Mouse (Mus musculus) limb, embryonic 13.5 days (tissue): Measurements from ENCODE around the gene Sorbs1. TPM values are rescaled to one million over a fixed set of nuclear protein-coding genes. Genes with fewer than 3 reads are reported as not detected.

Experiments
- ATAC-seq: fragments of 200-750 bp; cut with Nextera tagmentation; 2 replicates; pipeline ENCODE4 v1.8.0; 2017; ENCODE audit warnings: low read depth, moderate number of reproducible peaks, moderate TSS enrichment; ENCODE audit not compliant: low FRiP score
- H3K27ac ChIP-seq: fragments of 300-500 bp; sonication (generic); 2 replicates; pipeline ENCODE4 v1.5.1; 2015; ENCODE audit warnings: inconsistent platforms, mild to moderate bottlenecking, moderate library complexity
- H3K27me3 ChIP-seq: fragments of 300-500 bp; sonication (generic); 2 replicates; pipeline ENCODE4 v1.6.1; 2015; ENCODE audit warnings: mild to moderate bottlenecking, inconsistent platforms
- H3K36me3 ChIP-seq: fragments of 300-500 bp; sonication (generic); 2 replicates; pipeline ENCODE4 v1.6.1; 2015; ENCODE audit warnings: inconsistent platforms, mild to moderate bottlenecking, moderate library complexity
- H3K4me1 ChIP-seq: fragments of 300-500 bp; sonication (generic); 2 replicates; pipeline ENCODE4 v1.6.1; 2015; ENCODE audit warnings: inconsistent platforms
- H3K4me2 ChIP-seq: fragments of 300-500 bp; sonication (generic); replicated peaks from 2 replicates; pipeline ENCODE4 v1.6.1; 2015; ENCODE audit warnings: inconsistent platforms, mild to moderate bottlenecking, moderate library complexity
- H3K4me3 ChIP-seq: fragments of 300-500 bp; sonication (generic); 2 replicates; pipeline ENCODE4 v1.5.1; 2015; ENCODE audit warnings: moderate library complexity, mild to moderate bottlenecking, inconsistent platforms
- H3K9ac ChIP-seq: fragments of 300-500 bp; sonication (generic); 2 replicates; pipeline ENCODE4 v1.6.1; 2015; ENCODE audit warnings: mild to moderate bottlenecking, inconsistent platforms
- H3K9me3 ChIP-seq: fragments of 300-500 bp; sonication (generic); 2 replicates; pipeline ENCODE4 v1.6.1; 2016; ENCODE audit warnings: inconsistent platforms
- WGBS: fragments of 180-500 bp; shearing (Covaris S2); methylation state at CpG from one replicate; pipeline ENCODE4 v1.1.7; 2015; 5-methylcytosine and 5-hydroxymethylcytosine counted together
- polyA plus RNA-seq: library from polyadenylated mRNA; unstranded; fragments of >200 nt; fragmentation: Nextera tagmentation; extraction: Ambion mirVana; gene quantifications from 2 replicates; pipeline ENCODE4 v1.2.1, GENCODE M21; 2015

The Sorbs1 gene
- polyA plus RNA-seq, 1 experiment from 2014 or later, result 52.2 TPM

DNA sequence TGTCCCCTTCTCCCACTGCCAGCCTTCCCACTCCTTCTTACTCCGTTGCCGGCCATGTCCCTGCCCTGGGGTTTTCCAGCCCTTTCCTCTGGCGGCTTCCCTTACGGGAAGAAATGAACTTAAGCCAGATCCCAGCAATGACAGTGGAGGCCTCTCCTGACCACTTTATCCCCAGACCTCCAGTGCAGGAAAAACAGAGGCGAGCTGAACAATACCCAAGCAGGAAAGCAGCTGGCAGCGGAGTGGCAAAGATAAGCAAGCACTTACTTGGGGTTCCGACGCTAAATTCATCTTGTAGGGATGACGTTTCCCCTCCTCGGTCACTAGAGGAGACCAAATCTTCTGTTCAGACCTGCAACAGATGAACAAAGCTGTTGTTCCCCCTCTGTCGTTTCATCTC, 264.2 kb downstream of the Sorbs1 start:
- WGBS, result 82% methylated on average over 11 of the region's 11 CpGs
- no peak for ATAC-seq
- Histone ChIP-seq H3K36me3 (no peaks in the 10 kb centered on the region), H3K27me3 (no peaks in the 10 kb centered on the region), H3K4me3 (no peak overlapping the region), H3K9me3 (no peaks in the 10 kb centered on the region), H3K27ac (no peak overlapping the region), H3K4me2 (no peak overlapping the region), H3K9ac (no peak overlapping the region), H3K4me1 (peaks cover 9% of the 10 kb centered on the region)

DNA sequence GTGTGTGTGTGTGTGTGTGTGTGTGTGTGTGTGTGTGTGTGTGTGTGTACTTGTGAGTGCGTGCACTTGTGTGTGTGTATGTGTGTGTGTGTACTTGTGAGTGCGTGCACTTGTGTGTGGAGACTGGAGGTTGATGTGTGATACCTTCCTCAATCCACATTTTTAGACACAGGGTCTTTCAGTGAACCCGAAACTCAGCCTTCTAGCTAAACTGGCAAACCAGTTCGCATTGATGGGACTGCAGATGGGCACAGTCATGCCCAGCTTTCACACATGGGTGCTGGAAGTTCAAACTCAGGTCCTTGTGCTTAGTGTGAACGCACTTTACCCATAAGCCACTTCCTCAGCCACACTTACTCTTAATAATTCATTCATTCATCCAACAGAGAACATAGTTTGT, 265.1 kb downstream of the Sorbs1 start:
- no peaks in the 10 kb centered on the region for H3K9me3 ChIP-seq
- H3K4me3 ChIP-seq, result no peak overlapping the region
- no peaks in the 10 kb centered on the region for H3K36me3 ChIP-seq
- no peak overlapping the region for H3K27ac ChIP-seq
- 99% methylated on average over 5 of the region's 5 CpGs for WGBS
- no peak for ATAC-seq
- H3K4me2 ChIP-seq, result no peak overlapping the region
- H3K27me3 ChIP-seq, result no peaks in the 10 kb centered on the region
- no peak overlapping the region for H3K9ac ChIP-seq
- H3K4me1 ChIP-seq, result peaks cover 5% of the 10 kb centered on the region

DNA sequence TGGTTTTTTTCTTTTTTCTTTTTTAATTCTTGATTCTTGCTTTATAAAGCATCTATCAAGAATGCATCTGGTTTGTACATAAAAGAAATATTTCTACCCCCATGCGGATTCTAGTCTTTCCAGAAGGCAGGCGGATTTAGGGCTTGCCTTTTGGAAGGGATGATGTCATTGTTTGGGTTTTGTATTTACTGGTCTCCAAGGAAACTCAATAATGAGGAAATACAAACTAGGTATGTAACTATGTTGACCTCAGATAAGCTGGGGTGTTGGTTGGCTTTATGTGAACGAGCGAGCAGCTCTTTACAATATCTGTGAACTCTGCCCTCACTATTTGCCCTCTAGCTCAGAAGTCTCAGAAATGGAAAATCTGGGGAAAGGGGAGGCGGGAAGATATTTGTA, 266.3 kb downstream of the Sorbs1 start:
- Histone ChIP-seq H3K27ac (no peak overlapping the region), H3K4me2 (no peak overlapping the region), H3K4me1 (peaks cover 5% of the 10 kb centered on the region), H3K9ac (no peak overlapping the region), H3K9me3 (no peaks in the 10 kb centered on the region), H3K4me3 (no peak overlapping the region), H3K36me3 (no peaks in the 10 kb centered on the region), H3K27me3 (no peaks in the 10 kb centered on the region)
- WGBS, result 49% methylated on average over 5 of the region's 5 CpGs
- peak; percentile 51; the same call in 1 of the 2 replicates for ATAC-seq

DNA sequence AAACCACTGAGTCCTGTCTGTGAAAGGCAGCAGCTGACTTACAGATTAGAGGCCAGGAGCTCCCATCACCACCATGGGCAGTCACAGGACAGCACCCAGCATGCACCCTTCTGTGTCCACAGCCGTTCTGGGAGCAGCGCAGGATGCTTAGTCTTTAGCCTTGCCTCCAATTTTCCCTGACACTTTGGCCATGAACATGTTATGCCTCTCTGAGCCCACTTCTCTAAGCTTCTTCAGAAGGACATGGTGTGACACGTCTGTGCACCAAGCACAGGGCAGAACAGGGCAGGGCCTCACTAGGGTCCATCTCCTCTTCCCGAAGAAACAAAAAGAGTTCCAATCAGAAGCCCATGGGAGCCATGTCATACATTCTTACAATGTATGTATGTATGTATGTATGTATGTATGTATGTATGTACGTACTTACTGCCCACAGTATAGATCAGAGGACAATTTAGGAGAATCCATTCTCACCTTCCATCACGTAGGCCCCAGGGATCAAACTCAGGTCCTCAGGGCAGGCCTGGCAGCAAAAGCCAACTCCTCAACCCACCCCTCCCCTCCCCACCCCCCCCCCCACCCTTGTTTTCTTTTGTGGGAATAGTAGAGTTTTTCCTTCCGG, 266.8 kb downstream of the Sorbs1 start:
- Histone ChIP-seq H3K9me3 (no peaks in the 10 kb centered on the region), H3K27ac (no peak overlapping the region), H3K4me3 (no peak overlapping the region), H3K27me3 (no peaks in the 10 kb centered on the region), H3K36me3 (no peaks in the 10 kb centered on the region), H3K9ac (no peak overlapping the region), H3K4me1 (peaks cover 5% of the 10 kb centered on the region), H3K4me2 (no peak overlapping the region)
- ATAC-seq, result peak; percentile 36; the same call in 1 of the 2 replicates
- WGBS, result 78% methylated on average over 7 of the region's 7 CpGs

Other genes starting within 250 kb of the Sorbs1 start
- 112 and 125 TPM in 2 replicates for gene Pdlim1, start 241.9 kb downstream of the Sorbs1 start, polyA plus RNA-seq
- 80.7 and 82.5 TPM in 2 replicates for gene Aldh18a1, start 74.7 kb upstream of the Sorbs1 start, polyA plus RNA-seq
- 13.4 and 14.6 TPM in 2 replicates for gene Tctn3, start 98.5 kb upstream of the Sorbs1 start, polyA plus RNA-seq
- 5.5 and 7.0 TPM in 2 replicates for gene Entpd1, start 98.6 kb upstream of the Sorbs1 start, polyA plus RNA-seq
- gene Cc2d2b, start 235.0 kb upstream of the Sorbs1 start, polyA plus RNA-seq, result 0.22 and 0.25 TPM in 2 replicates